Mouse (Mus musculus): ENCODE results near the gene Slc38a9. TPM values are rescaled to one million over a fixed set of nuclear protein-coding genes. Genes with fewer than 3 reads are reported as not detected.
A peak's percentile ranks its signal among the peaks of the same experiment; 100 is the strongest.

The Slc38a9 gene
- polyA plus RNA-seq (2016; fragmentation: Nextera tagmentation; extraction: Ambion mirVana), result 11.2 and 13.9 TPM in 2 replicates

- peaks cover 14% of the 10 kb centered on the region; the same call in 1 of the 2 replicates for H3K4me1 ChIP-seq
- H3K9me3 ChIP-seq, result no peaks in the 10 kb centered on the region
- WGBS, result under 1% methylated on average over 33 of the region's 33 CpGs
- DNase-seq (ENCODE audit: low spot score), result peak; percentile 97
- H3K4me3 ChIP-seq, result peak within 1 kb of the TSS; percentile 87
- no peaks in the 10 kb centered on the region for H3K27me3 ChIP-seq (ENCODE audit: insufficient read depth, poor library complexity, severe bottlenecking)
- H3K27ac ChIP-seq, result peak within 1 kb of the TSS; percentile 87
- no peaks in the 10 kb centered on the region for H3K36me3 ChIP-seq
Measured at GRCm38 (mm10) chr13:112660574-112661381, at the start of gene Slc38a9. Slc38a9 (plus strand) TSS chr13:112660751.

GRCm38 (mm10) chr13:112621592-112621991 lies 39.0 kb upstream of the Slc38a9 start:
- 80% methylated on average over 3 of the region's 3 CpGs for WGBS
- DNase-seq (ENCODE audit: low spot score), result no peak
- no peaks in the 10 kb centered on the region for H3K4me1 ChIP-seq
- no peak overlapping the region for H3K27ac ChIP-seq
- no peaks in the 10 kb centered on the region for H3K36me3 ChIP-seq
- H3K9me3 ChIP-seq, result no peaks in the 10 kb centered on the region
- H3K4me3 ChIP-seq, result no peak overlapping the region
- no peaks in the 10 kb centered on the region for H3K27me3 ChIP-seq (ENCODE audit: insufficient read depth, poor library complexity, severe bottlenecking)

- no peaks in the 10 kb centered on the region for H3K27me3 ChIP-seq (ENCODE audit: insufficient read depth, poor library complexity, severe bottlenecking)
- DNase-seq (ENCODE audit: low spot score), result no peak
- no peaks in the 10 kb centered on the region for H3K36me3 ChIP-seq
- WGBS, result 53% methylated on average over 7 of the region's 7 CpGs
- H3K9me3 ChIP-seq, result no peaks in the 10 kb centered on the region
- H3K4me1 ChIP-seq, result no peaks in the 10 kb centered on the region
- H3K4me3 ChIP-seq, result no peak overlapping the region
- no peak overlapping the region for H3K27ac ChIP-seq
Measured at GRCm38 (mm10) chr13:112623656-112624055, 36.9 kb upstream of the Slc38a9 start.

GRCm38 (mm10) chr13:112624622-112625021 lies 35.9 kb upstream of the Slc38a9 start:
- Histone ChIP-seq H3K4me1 (no peaks in the 10 kb centered on the region), H3K4me3 (no peak overlapping the region), H3K36me3 (no peaks in the 10 kb centered on the region), H3K27ac (no peak overlapping the region), H3K9me3 (no peaks in the 10 kb centered on the region), H3K27me3 (ENCODE audit: insufficient read depth, poor library complexity, severe bottlenecking) (no peaks in the 10 kb centered on the region)
- DNase-seq (ENCODE audit: low spot score), result no peak
- WGBS, result 73% methylated on average over 3 of the region's 3 CpGs

- H3K4me1 ChIP-seq, result no peaks in the 10 kb centered on the region
- no peaks in the 10 kb centered on the region for H3K9me3 ChIP-seq
- no peak for DNase-seq (ENCODE audit: low spot score)
- no peak overlapping the region for H3K4me3 ChIP-seq
- H3K27ac ChIP-seq, result no peak overlapping the region
- no peaks in the 10 kb centered on the region for H3K36me3 ChIP-seq
- no peaks in the 10 kb centered on the region for H3K27me3 ChIP-seq (ENCODE audit: insufficient read depth, poor library complexity, severe bottlenecking)
Measured at GRCm38 (mm10) chr13:112625566-112625965, 35.0 kb upstream of the Slc38a9 start.

GRCm38 (mm10) chr13:112635174-112635837 lies 25.2 kb upstream of the Slc38a9 start:
- WGBS, result 65% methylated on average over 7 of the region's 7 CpGs
- H3K9me3 ChIP-seq, result no peaks in the 10 kb centered on the region
- no peak for DNase-seq (ENCODE audit: low spot score)
- H3K27me3 ChIP-seq (ENCODE audit: insufficient read depth, poor library complexity, severe bottlenecking), result no peaks in the 10 kb centered on the region
- no peaks in the 10 kb centered on the region for H3K36me3 ChIP-seq
- no peak overlapping the region for H3K4me3 ChIP-seq
- H3K27ac ChIP-seq, result no peak overlapping the region
- no peaks in the 10 kb centered on the region for H3K4me1 ChIP-seq

- no peak for DNase-seq (ENCODE audit: low spot score)
- H3K4me1 ChIP-seq, result no peaks in the 10 kb centered on the region
- 36% methylated on average over 3 of the region's 3 CpGs for WGBS
- H3K9me3 ChIP-seq, result no peaks in the 10 kb centered on the region
- H3K36me3 ChIP-seq, result no peaks in the 10 kb centered on the region
- no peaks in the 10 kb centered on the region for H3K27me3 ChIP-seq (ENCODE audit: insufficient read depth, poor library complexity, severe bottlenecking)
- H3K4me3 ChIP-seq, result no peak overlapping the region
- no peak overlapping the region for H3K27ac ChIP-seq
Measured at GRCm38 (mm10) chr13:112636498-112636897, 24.1 kb upstream of the Slc38a9 start.

GRCm38 (mm10) chr13:112639111-112639510 lies 21.4 kb upstream of the Slc38a9 start:
- no peaks in the 10 kb centered on the region for H3K9me3 ChIP-seq
- H3K4me1 ChIP-seq, result no peaks in the 10 kb centered on the region
- DNase-seq (ENCODE audit: low spot score), result no peak
- WGBS, result 57% methylated on average over 4 of the region's 4 CpGs
- no peak overlapping the region for H3K4me3 ChIP-seq
- H3K27ac ChIP-seq, result no peak overlapping the region
- no peaks in the 10 kb centered on the region for H3K36me3 ChIP-seq
- no peaks in the 10 kb centered on the region for H3K27me3 ChIP-seq (ENCODE audit: insufficient read depth, poor library complexity, severe bottlenecking)

GRCm38 (mm10) chr13:112642897-112643296 lies 17.7 kb upstream of the Slc38a9 start:
- no peaks in the 10 kb centered on the region for H3K36me3 ChIP-seq
- H3K4me1 ChIP-seq, result no peaks in the 10 kb centered on the region
- H3K27me3 ChIP-seq (ENCODE audit: insufficient read depth, poor library complexity, severe bottlenecking), result no peaks in the 10 kb centered on the region
- DNase-seq (ENCODE audit: low spot score), result no peak
- 86% methylated on average over 3 of the region's 3 CpGs for WGBS
- H3K27ac ChIP-seq, result no peak overlapping the region
- no peaks in the 10 kb centered on the region for H3K9me3 ChIP-seq
- no peak overlapping the region for H3K4me3 ChIP-seq

- Histone ChIP-seq H3K27ac (no peak overlapping the region), H3K4me3 (no peak overlapping the region), H3K36me3 (no peaks in the 10 kb centered on the region), H3K4me1 (no peaks in the 10 kb centered on the region), H3K9me3 (no peaks in the 10 kb centered on the region), H3K27me3 (ENCODE audit: insufficient read depth, poor library complexity, severe bottlenecking) (no peaks in the 10 kb centered on the region)
- 83% methylated on average over 3 of the region's 3 CpGs for WGBS
- DNase-seq (ENCODE audit: low spot score), result no peak
Measured at GRCm38 (mm10) chr13:112644996-112645395, 15.6 kb upstream of the Slc38a9 start.

GRCm38 (mm10) chr13:112645529-112646186 lies 14.9 kb upstream of the Slc38a9 start:
- H3K4me3 ChIP-seq, result no peak overlapping the region
- DNase-seq (ENCODE audit: low spot score), result peak; percentile 38
- H3K27ac ChIP-seq, result no peak overlapping the region
- no peaks in the 10 kb centered on the region for H3K9me3 ChIP-seq
- no peaks in the 10 kb centered on the region for H3K4me1 ChIP-seq
- no peaks in the 10 kb centered on the region for H3K36me3 ChIP-seq
- 85% methylated on average over 1 of the region's 1 CpGs for WGBS
- no peaks in the 10 kb centered on the region for H3K27me3 ChIP-seq (ENCODE audit: insufficient read depth, poor library complexity, severe bottlenecking)

- H3K27ac ChIP-seq, result no peak overlapping the region
- peaks cover 8% of the 10 kb centered on the region for H3K9me3 ChIP-seq
- DNase-seq (ENCODE audit: low spot score), result no peak
- no peaks in the 10 kb centered on the region for H3K36me3 ChIP-seq
- H3K4me1 ChIP-seq, result peaks cover 3% of the 10 kb centered on the region; the same call in 1 of the 2 replicates
- WGBS, result 79% methylated on average over 3 of the region's 3 CpGs
- peaks cover 12% of the 10 kb centered on the region; the same call in 1 of the 2 replicates for H3K27me3 ChIP-seq (ENCODE audit: insufficient read depth, poor library complexity, severe bottlenecking)
- H3K4me3 ChIP-seq, result no peak overlapping the region
Measured at GRCm38 (mm10) chr13:112651183-112651582, 9.4 kb upstream of the Slc38a9 start.

- no peaks in the 10 kb centered on the region for H3K36me3 ChIP-seq
- DNase-seq (ENCODE audit: low spot score), result peak; percentile 67
- peak within 1 kb of the TSS; percentile 41 for H3K4me3 ChIP-seq
- H3K27ac ChIP-seq, result no peak within 1 kb of the TSS
- H3K4me1 ChIP-seq, result peaks cover 3% of the 10 kb centered on the region; the same call in 1 of the 2 replicates
- WGBS, result 62% methylated on average over 45 of the region's 45 CpGs
- peaks cover 8% of the 10 kb centered on the region for H3K9me3 ChIP-seq
- H3K27me3 ChIP-seq (ENCODE audit: insufficient read depth, poor library complexity, severe bottlenecking), result peaks cover 12% of the 10 kb centered on the region; the same call in 1 of the 2 replicates
Measured at GRCm38 (mm10) chr13:112652205-112652604, 8.3 kb upstream of the Slc38a9 start, which contains the start of gene Ddx4. Ddx4 (minus strand) TSS chr13:112652475.

All from heart, embryonic 10.5 days (tissue).